Mouse (Mus musculus) heart, adult 11 months (tissue): ENCODE results near the gene Tnfrsf14.

Experiments used
- DNase-seq: peaks from one replicate; pipeline ENCODE4 v3.0.0; 2022

Tnfrsf14 gene

DNA sequence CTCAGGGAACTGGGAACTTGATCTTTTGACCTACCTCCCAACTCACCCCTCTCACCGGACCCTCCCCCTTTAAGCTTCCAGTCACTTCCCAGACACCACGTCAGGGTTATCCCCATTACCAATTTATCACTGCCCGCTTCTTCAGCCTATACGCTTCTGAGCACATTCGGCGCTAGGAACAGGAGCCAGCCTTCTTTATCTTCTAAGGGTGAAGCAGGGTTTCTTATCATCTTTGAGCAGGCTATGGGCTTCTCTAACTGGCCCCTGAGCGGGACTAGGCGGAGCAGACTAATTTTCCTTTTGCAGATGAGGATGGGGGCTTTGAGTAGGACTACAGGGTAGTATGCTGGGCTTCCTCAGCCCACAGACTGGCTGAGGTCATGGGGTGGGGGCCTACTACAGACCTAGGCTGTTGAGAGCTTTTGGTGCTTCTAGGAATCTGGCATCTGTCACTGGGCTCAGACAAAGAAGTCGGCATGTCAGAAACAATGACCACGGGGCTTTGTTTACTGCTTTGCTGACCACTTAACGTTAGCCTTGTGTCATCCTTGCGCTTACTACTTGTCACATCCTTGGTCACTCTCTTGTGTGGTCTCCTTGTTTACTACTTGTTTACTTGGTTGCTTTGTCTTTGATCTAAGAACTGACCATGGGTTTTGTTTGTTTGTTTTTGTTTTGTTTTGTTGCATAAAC, at the start of gene Tnfrsf14:
Gene Tnfrsf14, minus strand, starts transcription at position 169 of the 693 bp plus-strand sequence.
- DNase-seq = peak; percentile 89

- peak; percentile 97 for DNase-seq
Observed at GRCm38 (mm10) chr4:154974163-154974611, 45.8 kb upstream of the Tnfrsf14 start.

DNA sequence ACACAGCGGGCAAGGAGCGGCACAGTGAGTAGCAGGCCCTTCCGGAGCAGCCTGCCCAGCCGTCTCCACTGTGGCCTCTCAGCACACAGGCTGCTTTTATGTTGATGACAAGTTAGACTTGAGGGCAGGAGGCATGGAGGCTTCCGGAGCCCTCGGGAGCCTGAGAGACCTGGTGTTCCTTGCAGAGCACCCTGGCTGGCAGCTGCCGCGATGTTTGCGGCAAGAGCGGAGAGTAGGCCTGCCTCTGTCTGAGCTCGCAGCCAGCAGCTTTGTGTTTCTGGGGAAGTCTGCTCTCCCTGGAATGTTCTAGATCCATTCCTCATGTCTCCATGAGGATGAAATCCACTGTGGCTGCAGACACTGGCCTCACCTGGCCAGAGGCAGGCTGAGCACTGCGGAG, 44.2 kb upstream of the Tnfrsf14 start:
- DNase-seq = peak; percentile 88

DNA sequence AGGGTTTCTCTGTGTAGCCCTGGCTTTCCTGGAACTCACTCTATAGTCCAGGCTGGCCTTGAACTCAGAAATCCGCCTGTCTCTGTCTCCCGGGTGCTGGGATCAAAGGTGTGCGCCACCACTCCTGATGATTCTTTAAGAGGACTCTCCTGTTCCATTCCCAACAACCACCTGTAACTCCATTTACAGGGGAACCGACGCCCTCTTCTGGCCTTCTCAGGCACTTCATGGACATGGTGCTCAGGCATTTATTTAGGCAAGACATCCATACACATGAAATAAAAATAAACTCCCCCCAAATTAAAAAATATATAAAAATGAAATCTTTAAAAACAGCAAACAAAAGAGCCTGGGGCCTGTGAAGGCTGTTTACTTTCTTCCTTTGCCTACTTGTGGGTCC, 38.8 kb upstream of the Tnfrsf14 start:
- DNase-seq = no peak

DNA sequence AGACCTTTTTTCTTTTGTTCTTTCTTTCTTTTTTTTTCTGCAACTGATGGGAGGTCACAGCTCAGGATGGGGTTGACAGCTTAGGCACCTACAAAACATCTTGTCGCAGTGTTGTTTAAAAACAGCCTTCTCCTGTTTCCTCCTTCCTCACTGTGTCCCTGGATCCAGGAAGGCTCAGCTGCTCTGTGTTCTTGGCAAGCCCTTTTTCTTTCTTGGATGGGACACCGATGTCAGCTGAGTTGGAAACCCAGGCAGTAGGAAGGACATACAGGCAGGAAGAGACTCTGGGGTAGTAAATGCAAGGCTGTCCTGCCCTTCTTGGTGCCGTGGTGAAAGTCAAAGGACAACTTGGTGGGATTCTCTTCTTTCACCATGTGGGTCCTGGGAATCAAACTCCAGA, 37.5 kb upstream of the Tnfrsf14 start:
- peak; percentile 96 for DNase-seq

DNA sequence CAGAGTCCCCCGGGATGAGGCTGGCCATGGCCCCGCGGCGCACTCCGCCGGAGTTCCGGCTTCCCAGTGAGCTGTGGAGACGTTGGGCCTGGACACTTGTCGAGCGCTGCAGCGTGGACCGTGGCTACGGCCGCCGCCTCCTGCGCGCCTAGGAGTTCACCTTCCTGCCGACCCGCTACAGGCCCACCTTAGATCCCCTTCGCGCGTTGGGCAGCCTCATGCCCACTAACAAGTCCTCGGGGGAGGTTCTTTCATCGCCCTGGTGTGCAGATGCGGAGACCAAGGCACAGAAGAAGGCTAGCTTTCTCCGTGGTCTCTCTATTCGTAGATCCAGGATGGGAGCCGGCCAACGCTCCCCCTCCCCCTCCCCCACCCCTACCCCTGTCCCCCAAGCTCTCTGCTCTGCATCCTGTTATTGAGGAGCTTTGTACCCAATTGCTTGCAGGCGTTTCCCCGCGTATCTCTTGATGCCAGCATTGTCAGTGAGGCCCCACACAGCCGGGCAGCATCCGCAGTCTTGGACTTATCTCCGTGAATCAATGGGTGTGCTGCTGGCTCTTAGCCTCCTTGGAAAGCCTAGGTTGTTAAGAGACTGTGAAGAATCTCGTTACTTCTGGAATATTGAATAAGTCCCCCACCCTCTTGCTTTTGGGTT, 36.3 kb upstream of the Tnfrsf14 start:
- peak; percentile 94 for DNase-seq

DNA sequence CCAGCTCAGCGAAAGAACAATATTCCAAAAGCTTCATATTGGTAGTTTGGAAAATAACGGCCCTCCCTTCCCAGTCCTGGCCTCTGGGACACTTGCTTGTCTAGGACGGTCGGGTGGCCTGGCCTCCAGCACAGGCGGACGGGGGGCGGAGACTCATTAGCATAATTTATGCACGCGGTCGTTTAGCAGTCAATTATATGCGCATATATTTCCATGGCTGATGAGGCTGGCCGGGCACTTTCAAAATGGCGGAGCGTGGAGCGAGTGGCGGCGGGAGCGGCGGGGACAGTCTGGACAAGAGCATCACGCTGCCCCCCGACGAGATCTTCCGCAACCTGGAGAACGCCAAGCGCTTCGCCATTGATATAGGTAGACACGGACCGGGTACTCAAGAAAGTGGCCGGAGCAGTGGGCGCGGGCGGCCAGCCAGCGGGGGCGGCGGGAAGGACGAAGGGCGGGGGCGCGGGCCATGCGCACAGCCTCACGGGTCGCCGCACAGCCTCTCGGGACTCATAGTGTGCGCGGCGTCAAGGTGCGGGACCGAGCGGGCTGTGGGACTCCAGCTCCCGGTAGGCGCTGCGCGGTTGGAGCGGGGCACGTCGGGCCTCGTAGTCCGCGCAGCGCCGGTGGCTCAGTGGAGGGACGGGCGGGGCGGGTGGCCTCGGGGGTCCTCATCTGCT, 35.7 kb upstream of the Tnfrsf14 start, which contains the start of gene Pank4:
Gene Pank4, plus strand, starts transcription at position 223 of the 680 bp plus-strand sequence.
- peak; percentile 100 for DNase-seq

DNA sequence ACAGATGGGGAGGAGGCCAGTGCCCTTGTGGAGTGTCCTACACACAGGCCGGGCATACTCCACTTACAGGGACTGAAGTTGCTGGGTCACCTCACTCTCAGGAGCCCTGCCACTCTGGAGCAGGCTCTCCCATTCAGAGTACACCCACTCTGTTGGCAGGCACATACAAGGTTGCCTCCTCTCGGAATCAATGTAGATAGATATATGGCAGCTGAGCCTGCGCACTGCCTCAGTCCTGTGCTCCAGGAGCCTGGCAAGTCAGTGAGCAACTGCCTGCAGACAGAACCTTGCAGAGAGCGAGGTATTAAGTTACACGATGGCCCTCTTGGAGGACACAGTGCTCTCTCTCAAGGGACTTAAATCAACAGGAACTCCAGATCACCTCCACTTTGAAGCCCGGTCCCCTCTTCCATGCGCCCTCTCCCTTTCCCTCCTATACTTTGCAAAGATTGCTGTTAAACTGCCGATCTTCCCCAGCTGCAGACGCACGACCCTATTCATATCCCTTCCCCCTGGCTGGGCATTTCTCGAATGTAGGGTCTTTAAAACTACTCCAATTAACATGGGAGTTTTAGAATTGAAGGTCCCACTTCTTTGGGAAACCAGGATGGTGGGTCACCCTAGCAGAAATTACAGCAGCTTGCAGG, 35.0 kb upstream of the Tnfrsf14 start:
- peak; percentile 94 for DNase-seq

DNA sequence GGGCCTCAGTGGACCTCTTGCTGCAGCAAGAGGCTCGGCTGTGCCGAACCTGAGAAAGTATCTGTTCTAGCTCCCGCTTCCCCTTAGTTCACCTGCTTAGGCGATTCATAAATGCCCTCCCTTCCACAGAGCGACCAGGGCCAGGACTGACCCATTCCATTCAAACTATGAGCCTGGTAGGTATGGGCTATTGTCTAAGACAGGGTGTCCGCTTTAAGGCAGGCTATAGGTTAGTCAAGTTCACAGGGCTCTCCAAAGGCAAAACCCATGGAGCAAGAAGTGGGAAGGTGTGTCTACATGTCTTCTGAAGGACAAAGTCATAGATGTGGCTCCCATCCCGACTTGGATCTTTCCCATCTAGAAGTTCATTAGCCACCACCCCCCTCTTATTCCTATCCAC, 34.3 kb upstream of the Tnfrsf14 start:
- DNase-seq = peak; percentile 90

DNA sequence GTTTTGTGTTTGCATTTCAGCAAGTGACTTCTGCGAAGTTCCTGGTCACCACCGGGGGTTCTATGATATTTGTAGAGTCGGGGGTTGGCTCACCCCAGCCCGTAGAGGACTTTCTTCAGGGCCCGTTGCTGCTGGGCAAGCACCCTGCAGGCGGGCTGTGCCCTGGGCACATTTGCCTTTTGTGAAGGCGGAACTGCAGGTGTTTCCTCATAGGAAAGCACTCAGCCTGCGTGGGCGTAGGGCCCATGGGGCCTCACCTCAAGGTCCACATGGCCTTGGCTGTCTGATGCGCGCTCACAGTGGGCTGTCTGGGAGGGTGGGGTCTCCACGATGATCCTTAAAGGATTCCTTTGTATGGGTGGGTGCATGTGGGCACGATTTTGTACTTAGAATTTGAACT, 33.5 kb upstream of the Tnfrsf14 start:
- peak; percentile 95 for DNase-seq

GRCm38 (mm10) chr4:154961226-154961738, 32.9 kb upstream of the Tnfrsf14 start:
- peak; percentile 94 for DNase-seq

- peak; percentile 92 for DNase-seq
Observed at GRCm38 (mm10) chr4:154960690-154961225, 32.4 kb upstream of the Tnfrsf14 start, which contains the start of gene Hes5. TSS of gene Hes5 (plus strand) at chr4:154960923.

DNA sequence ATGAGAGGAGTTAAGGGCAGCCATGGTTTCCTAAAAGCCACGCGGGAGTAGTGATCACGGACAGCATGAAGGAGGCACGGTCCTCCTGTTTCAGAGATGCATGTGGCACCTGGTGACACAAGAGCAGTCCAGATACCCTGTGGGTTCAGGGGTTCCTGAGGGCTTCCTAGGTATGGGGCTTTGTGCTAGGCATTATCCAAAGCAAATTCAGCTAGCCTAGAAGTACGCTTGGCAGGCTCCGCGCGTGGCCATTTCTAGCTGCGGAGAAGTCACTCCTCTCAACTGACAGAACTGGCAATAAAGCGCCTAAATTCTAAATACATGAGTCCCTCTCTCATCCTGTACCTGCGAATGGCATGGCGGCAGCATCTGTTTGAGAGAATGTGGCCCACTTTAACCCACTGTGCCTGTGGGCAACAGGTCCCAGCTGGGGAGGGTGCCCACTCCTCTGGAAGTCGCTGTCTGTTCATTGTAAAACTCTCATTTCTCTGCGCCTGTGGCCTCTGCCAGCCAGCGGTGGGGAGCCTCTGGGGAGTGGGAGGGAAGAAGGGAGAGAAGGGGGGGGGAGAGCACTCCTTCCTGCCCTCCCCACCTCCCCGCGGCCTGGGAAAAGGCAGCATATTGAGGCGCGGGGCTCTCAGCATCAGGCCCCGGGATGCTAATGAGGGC, 31.8 kb upstream of the Tnfrsf14 start:
- no peak for DNase-seq

GRCm38 (mm10) chr4:154958621-154959020, 30.3 kb upstream of the Tnfrsf14 start:
- no peak for DNase-seq

DNA sequence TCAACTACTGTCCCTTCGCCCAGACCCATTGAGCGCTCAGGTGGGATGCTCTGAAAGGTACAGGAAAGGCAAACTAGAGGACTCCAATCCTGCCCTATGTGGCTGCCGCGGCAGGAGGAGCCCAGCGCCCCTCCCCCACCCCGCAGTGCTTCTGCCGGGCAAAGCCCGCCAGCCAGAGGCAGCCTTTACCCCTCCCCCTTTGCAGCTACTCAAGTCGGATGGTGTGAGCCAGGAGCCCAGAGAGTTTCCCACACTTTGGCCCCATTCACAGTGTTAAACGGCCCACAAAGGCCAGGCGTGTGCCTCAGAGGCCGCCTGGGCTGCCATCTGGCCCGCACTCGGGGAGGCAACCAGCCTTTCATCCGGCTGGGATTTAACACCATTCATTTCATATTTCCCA, 29.8 kb upstream of the Tnfrsf14 start:
- no peak for DNase-seq

GRCm38 (mm10) chr4:154957289-154957993, 29.1 kb upstream of the Tnfrsf14 start:
- DNase-seq = no peak

GRCm38 (mm10) chr4:154956604-154957003, 28.2 kb upstream of the Tnfrsf14 start:
- DNase-seq = no peak

GRCm38 (mm10) chr4:154952461-154953241, 24.3 kb upstream of the Tnfrsf14 start:
- no peak for DNase-seq

- DNase-seq = no peak
Observed at GRCm38 (mm10) chr4:154949589-154949982, 21.2 kb upstream of the Tnfrsf14 start.

DNA sequence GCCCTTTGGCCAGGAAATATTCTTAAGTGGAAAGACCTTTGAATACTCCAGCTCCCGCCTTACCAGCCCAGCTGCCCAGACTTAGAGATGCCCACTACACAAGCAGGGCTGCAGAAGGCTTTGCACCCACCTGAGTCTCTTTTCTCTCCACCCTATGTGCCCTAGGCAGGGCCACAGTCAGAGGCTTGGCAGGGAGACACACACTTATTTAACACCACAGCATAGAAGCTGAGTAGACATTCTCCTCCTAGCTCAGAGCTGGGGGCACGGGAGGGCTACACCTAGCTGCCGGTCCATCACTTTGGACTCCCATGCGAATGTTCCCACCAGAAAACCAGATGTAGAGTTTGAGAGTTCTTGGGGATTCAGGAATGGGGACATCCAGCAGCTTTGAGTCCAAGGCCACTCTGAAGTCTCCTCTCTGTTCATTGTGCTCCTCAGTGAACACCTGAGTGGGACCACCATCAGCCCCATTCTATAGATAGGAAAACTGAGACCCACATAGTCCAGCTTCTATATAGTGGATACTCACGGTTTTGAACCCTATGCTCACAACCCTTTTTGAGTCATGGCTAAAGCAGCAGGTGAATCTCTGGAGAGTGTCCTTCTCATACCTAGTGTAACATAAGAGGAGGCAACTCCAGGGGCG, 20.7 kb upstream of the Tnfrsf14 start:
- no peak for DNase-seq
